Comparison of ENCODE assay signal across 13 mouse cellular contexts in genomic region chr3:28467871-28468285, GRCm38 (mm10).
A peak's percentile ranks its signal among the peaks of the same experiment; 100 is the strongest.
DNase-seq lines count a peak whose midpoint lies in the region; ATAC-seq and TF ChIP-seq lines count a peak whose summit lies in the region.
"Had no signal": no experiment of that assay in that cellular context is flagged by ENCODE, and none has a peak within 500 bp of the region (broad histone marks: within the 10 kb centered on the region; RNA-seq: fewer than 3 reads in every experiment).

No protein-coding gene starts in this region.

- TF ChIP-seq EP300 in lung, postnatal 0 days (IDR thresholded peaks at IDR 0.05), result no peak
- TF ChIP-seq EP300 in stomach, postnatal 0 days (optimal IDR thresholded peaks at IDR 0.05), result no peak

- WGBS in heart, embryonic 10.5 days, result 63% methylated on average over 4 of the region's 4 CpGs
- WGBS in lung, postnatal 0 days, result 56% methylated on average over 4 of the region's 4 CpGs
- 52% methylated on average over 4 of the region's 4 CpGs for WGBS in stomach, postnatal 0 days

- no peaks in the 10 kb centered on the region for H3K4me1 ChIP-seq in heart, embryonic 10.5 days
- H3K4me1 ChIP-seq in lung, postnatal 0 days (ENCODE audit: insufficient read depth, low read depth, low read length), result no peaks in the 10 kb centered on the region
- H3K4me1 ChIP-seq in stomach, postnatal 0 days (replicated peaks; ENCODE audit: control insufficient read depth, insufficient read depth), result no peaks in the 10 kb centered on the region
- H3K4me1 ChIP-seq: forebrain, embryonic 12.5 days; liver, embryonic 12.5 days; midbrain, embryonic 10.5 days had no signal

- ATAC-seq in lung, postnatal 0 days, result peak; percentile 43; the same call in 1 of the 2 replicates
- peak; percentile 10; the same call in 1 of the 2 replicates for ATAC-seq in stomach, postnatal 0 days (ENCODE audit: low FRiP score, low TSS enrichment)
- ATAC-seq in megakaryocyte, adult 5-6 weeks (ENCODE audit: poor library complexity, severe bottlenecking), result no peak
- ATAC-seq: liver, embryonic 12.5 days had no signal

- no peak overlapping the region for H3K9ac ChIP-seq in lung, postnatal 0 days (replicated peaks; ENCODE audit: low read depth)
- no peak overlapping the region for H3K9ac ChIP-seq in stomach, postnatal 0 days (ENCODE audit: low read length)
- H3K9ac ChIP-seq: forebrain, embryonic 12.5 days; liver, embryonic 12.5 days had no signal

- intact Hi-C loops in heart, postnatal 36 days (cut with DNase I), result no loop called here

- peak; percentile 36 for DNase-seq in heart, embryonic 10.5 days (ENCODE audit: low spot score)
- no peak for DNase-seq in heart, postnatal 36 days
- DNase-seq in lung, postnatal 0 days (ENCODE audit: low spot score), result peak; percentile 11
- DNase-seq in lung, postnatal 14 days, result no peak
- peak; percentile 3 for DNase-seq in forelimb bud, embryonic 11.5 days (ENCODE audit: low read depth, low spot score)
- DNase-seq in stomach, postnatal 0 days (ENCODE audit: low spot score), result no peak
- DNase-seq in urinary bladder, adult 18-20 months (ENCODE audit: low spot score in 2 of 2), result no peak
- DNase-seq: cerebellum, postnatal 25 days; thymus, postnatal 25 days had no signal

- no peak for TF ChIP-seq CTCF in lung, postnatal 0 days (IDR thresholded peaks at IDR 0.05)
- no peak for TF ChIP-seq CTCF in stomach, postnatal 0 days (IDR thresholded peaks at IDR 0.05; ENCODE audit: low read depth)

- H3K27me3 ChIP-seq in heart, embryonic 10.5 days (ENCODE audit: insufficient read depth, poor library complexity, severe bottlenecking), result no peaks in the 10 kb centered on the region
- H3K27me3 ChIP-seq in lung, postnatal 0 days (replicated peaks; ENCODE audit: insufficient read depth, low read length), result no peaks in the 10 kb centered on the region
- H3K27me3 ChIP-seq in stomach, postnatal 0 days (ENCODE audit: control insufficient read depth, insufficient read depth, low read length), result no peaks in the 10 kb centered on the region
- H3K27me3 ChIP-seq: forebrain, embryonic 12.5 days; liver, embryonic 12.5 days had no signal

- H3K9me3 ChIP-seq in heart, embryonic 10.5 days, result no peaks in the 10 kb centered on the region
- H3K9me3 ChIP-seq in lung, postnatal 0 days (ENCODE audit: low read length), result no peaks in the 10 kb centered on the region
- H3K9me3 ChIP-seq in stomach, postnatal 0 days (ENCODE audit: control insufficient read depth, low read length), result no peaks in the 10 kb centered on the region
- H3K9me3 ChIP-seq: forebrain, embryonic 12.5 days; liver, embryonic 12.5 days; midbrain, embryonic 10.5 days had no signal

- H3K36me3 ChIP-seq in heart, embryonic 10.5 days, result no peaks in the 10 kb centered on the region
- no peaks in the 10 kb centered on the region for H3K36me3 ChIP-seq in lung, postnatal 0 days (ENCODE audit: insufficient read depth, low read length)
- no peaks in the 10 kb centered on the region for H3K36me3 ChIP-seq in stomach, postnatal 0 days (ENCODE audit: control insufficient read depth, insufficient read depth, low read length)
- H3K36me3 ChIP-seq: forebrain, embryonic 12.5 days; liver, embryonic 12.5 days; midbrain, embryonic 10.5 days had no signal

- no peak overlapping the region for H3K27ac ChIP-seq in heart, embryonic 10.5 days
- H3K27ac ChIP-seq in lung, postnatal 0 days (ENCODE audit: low read length), result no peak overlapping the region
- no peak overlapping the region for H3K27ac ChIP-seq in stomach, postnatal 0 days (replicated peaks)
- H3K27ac ChIP-seq: forebrain, embryonic 12.5 days; liver, embryonic 12.5 days; midbrain, embryonic 10.5 days had no signal

- H3K4me3 ChIP-seq in heart, embryonic 10.5 days, result no peak overlapping the region
- no peak overlapping the region for H3K4me3 ChIP-seq in lung, postnatal 0 days (ENCODE audit: low read depth, low read length)
- H3K4me3 ChIP-seq in stomach, postnatal 0 days (ENCODE audit: low read depth, low read length), result no peak overlapping the region
- H3K4me3 ChIP-seq: forebrain, embryonic 12.5 days; liver, embryonic 12.5 days; midbrain, embryonic 10.5 days had no signal

- H3K4me2 ChIP-seq in lung, postnatal 0 days (replicated peaks; ENCODE audit: low read depth, low read length), result no peak overlapping the region
- no peak overlapping the region for H3K4me2 ChIP-seq in stomach, postnatal 0 days (replicated peaks; ENCODE audit: low read depth)
- H3K4me2 ChIP-seq: forebrain, embryonic 12.5 days; liver, embryonic 12.5 days had no signal

Comparison
In these comparisons a context has a peak if more than half of its experiments do, and no peak if none do; other contexts are left out.
1. DNase-seq: peak in heart, embryonic 10.5 days (single experiment), lung, postnatal 0 days (single experiment) and forelimb bud, embryonic 11.5 days (single experiment); none in heart, postnatal 36 days (0 of 2), lung, postnatal 14 days (single experiment), stomach, postnatal 0 days (single experiment) and urinary bladder, adult 18-20 months (0 of 2).